Mouse (Mus musculus) left cerebral cortex, postnatal 4 days (tissue): ENCODE results near the gene Ptpn13. TPM values are rescaled to one million over a fixed set of nuclear protein-coding genes. Genes with fewer than 3 reads are reported as not detected.

Source experiments
- DNase-seq: peaks from one replicate; pipeline ENCODE4 v3.0.0-alpha.2; 2022
- intact Hi-C: fragments of 180-260 bp; cut with DNase I; formaldehyde crosslinking; loops from one replicate; pipeline ENCODE4 v1.15.1; 2025
- total RNA-seq, 2 experiments: library from RNA; stranded (reverse); gene quantifications; 2 replicates each; pipeline ENCODE4 v1.2.3; 2021

Gene Ptpn13
- 1 to 10 TPM; 8.8 to 8.9 TPM for total RNA-seq

DNA sequence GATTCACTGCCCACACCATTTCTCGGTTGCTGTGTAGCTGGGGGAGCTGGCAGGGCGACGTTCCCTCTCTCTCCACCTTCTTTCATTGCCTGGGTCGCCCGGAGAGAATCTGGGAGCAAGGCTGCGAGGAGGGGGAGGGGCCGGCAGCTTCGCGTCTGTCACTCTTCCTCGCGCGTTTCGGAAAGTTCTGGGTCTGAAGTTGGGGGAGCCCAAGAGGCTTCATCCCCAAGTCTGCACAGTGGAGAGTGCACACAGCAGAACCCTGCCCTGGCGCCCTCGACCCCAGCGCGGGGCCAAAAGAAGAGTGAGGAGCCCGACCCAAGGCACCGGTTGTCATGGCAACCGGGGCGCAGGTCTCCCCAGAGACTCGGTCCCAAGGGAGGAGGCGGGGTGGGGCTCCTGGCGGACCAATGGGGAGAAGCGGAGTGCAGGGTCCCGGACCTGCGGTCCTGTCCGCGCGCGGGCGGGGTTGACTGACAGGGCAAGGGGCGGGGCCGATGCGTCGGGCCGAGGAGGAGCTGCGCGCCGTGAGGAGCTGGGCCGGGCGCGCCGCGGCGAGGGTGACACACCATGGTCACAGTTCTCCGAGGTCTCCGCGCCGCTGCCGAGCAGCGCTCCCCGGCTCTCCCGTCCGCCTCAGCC is at the start of gene Ptpn13:
TSS of gene Ptpn13 (plus strand) at position 515 of the 642 bp plus-strand sequence.
- DNase-seq = peak; percentile 95
- intact Hi-C loops = no loop called here

GRCm38 (mm10) chr5:103375226-103375625 is 49.8 kb upstream of the Ptpn13 start:
- intact Hi-C loops = no loop called here
- DNase-seq = no peak

GRCm38 (mm10) chr5:103376354-103377295 is 48.4 kb upstream of the Ptpn13 start:
- intact Hi-C loops = no loop called here
- DNase-seq = no peak

DNA sequence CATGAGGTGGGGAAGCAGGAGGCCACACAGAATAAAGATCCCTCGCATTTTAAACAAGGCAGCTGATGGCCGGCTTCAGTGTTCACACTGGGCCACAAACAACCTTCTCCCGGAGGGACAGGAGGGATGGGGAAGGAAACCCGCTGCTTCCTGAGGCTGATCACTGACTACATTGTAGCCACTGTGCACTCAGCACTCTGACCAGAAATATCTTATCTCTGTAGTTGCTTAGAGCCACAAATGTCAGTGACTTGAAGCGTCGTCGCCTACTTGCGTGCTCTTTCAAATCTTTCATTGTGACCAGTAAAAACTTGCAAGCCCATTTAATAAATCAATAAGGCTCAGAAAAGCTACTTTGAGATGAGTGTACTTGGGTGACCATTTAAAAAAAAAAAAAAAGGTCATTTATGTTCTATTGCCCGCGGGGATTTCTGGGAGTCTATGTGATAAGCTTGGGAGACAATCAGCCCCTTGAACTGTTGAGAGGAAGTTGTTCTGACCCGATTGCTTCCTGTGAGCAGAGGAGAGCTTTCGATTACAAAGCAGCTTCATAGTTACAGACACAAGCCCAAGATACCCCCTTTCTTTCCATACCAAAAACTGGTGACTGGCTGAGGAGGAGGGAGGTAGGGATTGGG is 47.4 kb upstream of the Ptpn13 start:
- DNase-seq = no peak
- intact Hi-C loops = no loop called here

DNA sequence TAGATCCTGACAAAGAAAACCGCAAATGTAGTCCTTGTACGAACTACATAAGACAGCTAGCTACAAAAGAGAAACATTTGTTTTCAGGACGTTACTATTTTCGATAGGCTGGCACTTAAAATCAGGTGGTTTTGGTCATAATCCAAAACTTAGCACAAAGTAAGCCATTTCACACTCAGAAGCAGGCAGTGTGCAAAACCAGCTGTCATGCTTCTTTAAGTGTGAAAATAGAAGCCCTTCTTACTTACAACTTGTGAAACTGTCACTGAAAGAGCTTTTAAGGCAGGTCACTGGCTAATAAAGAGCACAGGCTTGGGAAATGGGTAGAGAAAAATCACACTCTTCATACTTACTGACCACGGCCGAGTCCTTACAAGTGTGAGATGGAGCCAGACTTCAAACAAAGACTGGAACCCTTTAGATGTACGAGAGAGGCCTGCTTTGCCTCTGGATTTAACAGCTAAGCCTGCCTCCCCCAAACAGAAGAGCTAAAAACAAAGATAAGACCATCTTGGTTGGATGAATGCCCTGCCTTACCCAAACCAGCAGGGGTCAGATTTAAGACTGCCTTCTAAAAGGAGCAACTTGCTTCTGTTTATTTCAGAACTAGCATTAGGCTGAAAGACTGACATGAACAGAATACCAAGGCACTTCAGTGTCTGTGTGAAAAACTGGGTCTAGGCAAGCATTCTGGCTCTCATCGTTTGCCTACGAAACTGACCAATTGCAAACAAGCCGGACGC is 44.0 kb upstream of the Ptpn13 start:
- no peak for DNase-seq
- intact Hi-C loops = no loop called here

GRCm38 (mm10) chr5:103382951-103383350 is 42.0 kb upstream of the Ptpn13 start:
- intact Hi-C loops = no loop called here
- no peak for DNase-seq

- intact Hi-C loops = no loop called here
- DNase-seq = no peak
Observed at GRCm38 (mm10) chr5:103384021-103384420, 41.0 kb upstream of the Ptpn13 start.

DNA sequence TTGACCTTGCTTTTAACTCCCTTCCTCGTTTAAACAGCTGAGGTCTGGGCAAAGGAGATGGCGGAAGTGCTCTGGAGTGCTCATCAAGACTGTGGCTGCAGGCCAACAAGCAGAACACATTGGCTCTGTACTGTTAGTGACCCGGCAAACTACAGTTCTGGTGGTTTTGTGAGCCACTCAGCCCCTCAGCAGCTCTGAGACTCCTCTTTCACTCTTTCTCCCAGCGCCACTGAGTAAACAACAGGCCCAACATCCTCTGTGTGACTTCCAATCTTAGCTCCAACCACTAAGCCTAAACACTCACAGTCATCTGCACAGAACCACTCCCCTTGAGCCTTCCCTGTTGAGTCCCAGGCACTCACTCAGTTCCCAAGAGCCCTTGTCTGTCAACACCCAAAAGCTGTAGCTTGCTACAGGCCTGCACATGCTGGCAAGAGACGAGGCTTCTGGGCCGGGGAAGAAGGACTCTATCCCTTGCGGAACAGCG is 37.4 kb upstream of the Ptpn13 start:
- peak; percentile 28 for DNase-seq
- intact Hi-C loops = no loop called here

GRCm38 (mm10) chr5:103389415-103389814 is 35.6 kb upstream of the Ptpn13 start:
- DNase-seq = no peak
- intact Hi-C loops = no loop called here

- intact Hi-C loops = no loop called here
- DNase-seq = no peak
Observed at GRCm38 (mm10) chr5:103393220-103393619, 31.8 kb upstream of the Ptpn13 start.

- intact Hi-C loops = no loop called here
- DNase-seq = no peak
Observed at GRCm38 (mm10) chr5:103393752-103394151, 31.2 kb upstream of the Ptpn13 start.

DNA sequence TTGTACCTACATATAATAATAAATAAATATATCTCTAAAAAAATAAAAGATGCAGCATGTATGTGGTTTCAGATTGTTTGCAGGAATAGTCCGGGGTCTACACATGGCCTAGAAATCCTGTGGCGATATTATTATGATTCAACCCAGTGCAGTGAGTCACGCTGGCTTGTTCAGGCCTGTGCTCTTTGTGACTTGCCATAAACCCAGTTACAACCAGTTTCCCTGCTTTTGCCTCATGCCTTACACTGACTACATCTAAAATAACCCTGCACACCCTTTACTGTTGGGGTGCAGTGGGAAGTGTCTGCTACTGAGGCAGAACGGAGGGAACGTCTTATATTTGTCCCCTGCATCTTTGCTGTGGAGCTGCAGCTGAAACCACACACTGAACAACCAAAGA is 29.3 kb upstream of the Ptpn13 start:
- no peak for DNase-seq
- intact Hi-C loops = no loop called here

GRCm38 (mm10) chr5:103397429-103397828 is 27.6 kb upstream of the Ptpn13 start:
- intact Hi-C loops = no loop called here
- DNase-seq = no peak

GRCm38 (mm10) chr5:103404213-103404968 is 20.6 kb upstream of the Ptpn13 start:
- intact Hi-C loops = no loop called here
- DNase-seq = no peak

- intact Hi-C loops = no loop called here
- no peak for DNase-seq
Observed at GRCm38 (mm10) chr5:103405921-103406320, 19.1 kb upstream of the Ptpn13 start.

GRCm38 (mm10) chr5:103412020-103412747 is 12.8 kb upstream of the Ptpn13 start:
- intact Hi-C loops = no loop called here
- DNase-seq = no peak

GRCm38 (mm10) chr5:103414542-103414941 is 10.4 kb upstream of the Ptpn13 start:
- intact Hi-C loops = no loop called here
- no peak for DNase-seq

- DNase-seq = no peak
Observed at GRCm38 (mm10) chr5:103418009-103418408, 7.0 kb upstream of the Ptpn13 start.

DNA sequence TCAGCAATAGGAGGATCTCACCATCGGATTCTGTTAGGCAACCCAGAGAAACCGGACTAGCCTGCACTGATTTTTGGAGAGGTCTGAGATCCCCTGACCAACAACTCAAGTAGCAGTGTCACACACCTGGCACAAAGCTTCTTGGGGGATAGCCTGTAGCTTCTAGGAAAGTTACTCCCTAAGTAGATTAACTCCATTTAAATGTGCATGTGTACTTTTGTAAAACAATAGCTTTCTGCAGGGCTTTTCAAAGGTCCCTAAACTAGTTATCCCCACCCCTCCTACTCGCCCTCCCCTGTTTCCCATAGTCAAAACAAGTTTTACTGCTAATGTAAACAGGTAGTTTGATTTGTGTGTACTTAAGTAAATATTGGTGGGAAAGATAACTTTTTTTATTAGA is 6.1 kb upstream of the Ptpn13 start:
- intact Hi-C loops = no loop called here

More at GRCm38 (mm10) chr5:103418009-103418408, 7.0 kb upstream of the Ptpn13 start:
- intact Hi-C loops = no loop called here

More for the DNA sequence above, 6.1 kb upstream of the Ptpn13 start:
- DNase-seq = no peak
